Mouse (Mus musculus): ENCODE results near the gene Glyr1. TPM values are rescaled to one million over a fixed set of nuclear protein-coding genes. Genes with fewer than 3 reads are reported as not detected.

Gene Glyr1
- total RNA-seq, 4 experiments from 2014 or later = 31.2 to 34.1 (median 33.6) TPM

DNA sequence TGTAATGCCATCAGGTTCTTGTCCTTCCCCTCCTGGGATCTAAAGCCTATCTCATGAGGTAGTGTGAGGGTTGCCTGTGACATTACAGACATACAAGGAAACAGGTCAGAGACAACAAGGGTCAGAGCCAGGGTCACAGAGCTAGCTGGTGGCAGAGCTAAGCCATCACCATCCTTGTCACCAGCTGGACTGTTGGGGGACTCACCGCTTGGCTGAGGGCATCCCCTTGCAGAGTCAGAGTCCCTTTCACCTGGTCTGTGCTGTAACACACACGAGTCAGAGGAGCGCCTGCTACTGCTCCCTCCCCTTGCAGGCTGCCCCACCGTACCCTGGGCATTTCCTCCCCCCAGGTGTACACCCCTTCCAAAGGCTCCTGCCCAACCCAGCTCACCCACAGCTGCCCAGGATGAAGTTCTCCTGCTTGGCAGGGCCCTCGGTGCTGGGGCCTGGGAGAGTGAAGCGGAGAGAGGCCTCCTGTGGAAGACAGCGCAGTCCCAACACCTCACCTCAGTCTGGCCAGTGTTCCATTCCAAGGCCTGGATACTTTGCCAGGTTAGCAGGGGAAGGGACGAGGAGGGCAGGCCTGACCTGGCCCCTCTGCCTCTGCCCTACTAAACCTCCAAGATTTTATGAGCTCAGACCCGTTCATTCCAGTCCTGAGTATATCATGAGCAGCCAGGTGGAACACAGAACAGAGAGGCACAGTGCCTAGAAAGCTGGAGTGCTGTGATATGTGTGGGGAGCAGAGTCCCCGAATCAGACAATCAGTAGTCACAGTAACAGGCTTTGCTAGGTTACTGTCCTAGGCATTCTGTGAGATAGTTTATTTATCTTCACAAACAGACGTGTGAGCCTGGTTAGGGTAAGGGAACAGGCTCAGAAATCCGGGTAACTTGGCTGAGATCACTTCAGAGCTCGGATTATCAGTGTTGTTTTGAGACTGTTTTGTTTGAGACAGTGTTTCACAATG is 37.3 kb downstream of the Glyr1 start:
- no peak for DNase-seq (ENCODE audit: low spot score in 2 of 2)

DNA sequence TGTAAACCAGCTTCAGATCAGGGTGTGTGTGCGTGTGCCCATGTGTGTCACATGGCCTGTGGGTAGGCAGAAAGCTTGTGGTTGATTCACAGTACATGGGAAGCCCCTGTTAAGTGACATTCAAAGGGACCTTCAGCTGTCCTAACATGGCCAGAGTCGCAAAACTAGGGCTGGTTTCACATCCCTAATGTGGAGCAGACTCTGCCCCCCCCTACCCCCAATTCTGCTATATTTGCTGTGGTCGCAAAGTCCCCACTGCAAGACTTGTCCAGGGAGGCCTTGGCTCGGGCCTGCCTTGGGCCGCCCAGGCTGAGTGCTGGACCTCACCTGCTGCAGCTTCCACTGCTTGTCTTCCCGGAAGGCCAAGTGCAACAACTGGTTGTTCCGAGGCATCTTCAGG is 38.4 kb downstream of the Glyr1 start:
- no peak for DNase-seq (ENCODE audit: low spot score in 2 of 2)

DNA sequence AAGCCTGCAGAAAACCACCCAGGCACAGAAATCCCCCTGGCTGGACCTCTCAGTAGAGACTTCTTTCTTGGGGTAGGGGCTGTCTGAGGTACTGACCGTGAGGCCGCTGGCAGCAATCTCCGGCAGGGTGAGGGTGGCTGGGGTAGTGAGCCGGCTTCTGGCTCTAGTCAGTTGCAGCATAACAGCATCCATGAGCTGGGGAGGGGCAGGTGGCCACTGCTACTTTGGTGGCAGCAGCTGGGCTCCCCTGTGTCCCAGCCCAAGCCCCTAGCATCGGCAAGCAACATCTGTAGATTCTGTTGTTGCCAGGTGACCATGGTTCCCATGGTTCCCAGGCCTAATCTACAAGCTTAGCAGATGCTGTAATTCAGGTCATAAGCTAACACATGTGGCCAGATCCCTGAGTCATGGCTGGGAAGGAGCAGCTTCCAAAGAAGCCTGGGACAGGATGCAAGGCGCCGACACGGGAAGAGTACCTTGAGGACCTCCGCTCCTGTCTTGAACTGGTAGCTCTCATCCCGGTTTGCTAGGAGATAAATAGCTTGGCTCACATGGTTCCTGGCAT is 39.2 kb downstream of the Glyr1 start:
- no peak for DNase-seq (ENCODE audit: low spot score in 2 of 2)

DNA sequence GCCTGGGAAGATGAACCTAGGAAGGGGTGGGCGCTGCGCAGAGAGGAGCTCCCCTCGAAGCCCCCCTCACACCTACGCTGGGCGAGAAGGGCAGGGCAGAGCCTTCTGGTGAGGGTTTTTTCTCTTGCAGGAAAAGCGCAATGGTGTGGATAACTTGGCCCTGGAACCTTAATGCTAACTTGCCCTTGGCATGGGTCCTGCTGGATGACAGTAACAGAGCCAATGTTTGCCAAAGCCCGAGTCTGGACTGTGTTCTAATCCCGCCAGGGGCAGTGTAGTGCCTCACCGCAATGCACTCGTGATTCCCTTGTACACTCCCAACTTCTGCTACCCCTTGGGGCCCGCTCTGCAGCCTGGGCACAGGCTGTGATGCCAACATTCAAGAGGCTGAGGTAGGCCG is 41.6 kb downstream of the Glyr1 start:
- no peak for DNase-seq (ENCODE audit: low spot score in 2 of 2)

DNA sequence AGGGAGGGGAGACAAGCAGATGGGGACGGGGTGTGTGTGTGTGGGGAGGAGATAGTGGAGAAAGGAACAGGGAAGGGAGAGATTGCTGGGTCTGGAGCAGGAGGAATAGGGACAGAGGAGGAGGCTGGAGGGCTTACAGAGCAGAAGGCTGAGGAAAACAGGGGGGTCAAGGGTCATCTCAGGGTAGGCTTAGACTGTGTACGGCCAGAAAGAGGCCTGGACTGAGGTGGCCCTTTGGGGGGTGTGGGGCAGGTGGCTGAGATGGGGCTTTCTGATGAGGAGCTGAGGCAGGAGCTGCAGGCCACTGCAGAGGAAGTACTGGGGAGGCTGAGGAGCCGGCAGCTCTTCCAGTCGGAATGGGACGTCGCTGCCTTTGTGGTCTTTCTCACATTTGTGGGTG is 42.2 kb downstream of the Glyr1 start:
- DNase-seq (ENCODE audit: low spot score in 2 of 2) = no peak

DNA sequence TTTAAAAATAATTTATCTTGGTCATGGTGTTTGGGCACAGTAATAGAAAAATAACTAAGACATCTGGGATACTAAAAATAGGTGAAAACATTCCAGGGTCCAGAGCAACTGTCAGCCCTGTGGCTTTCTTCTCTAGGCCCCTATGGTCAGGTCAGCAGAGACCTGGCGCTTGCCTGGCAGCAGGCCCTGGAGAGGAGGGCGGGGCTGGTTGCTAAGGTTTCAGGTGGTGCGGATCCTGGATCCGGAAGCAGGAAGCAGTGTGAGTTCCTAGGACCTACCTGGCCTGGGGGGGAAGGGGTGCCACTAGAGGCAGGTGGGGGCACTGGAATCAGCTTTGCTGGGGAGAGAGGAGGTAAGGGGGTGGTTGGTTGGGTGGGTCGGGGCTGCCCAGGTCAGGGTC is 42.6 kb downstream of the Glyr1 start, which contains the start of gene Smim22:
TSS of gene Smim22 (plus strand) at position 222 of the 400 bp plus-strand sequence.
- DNase-seq (ENCODE audit: low spot score in 2 of 2) = no peak

DNA sequence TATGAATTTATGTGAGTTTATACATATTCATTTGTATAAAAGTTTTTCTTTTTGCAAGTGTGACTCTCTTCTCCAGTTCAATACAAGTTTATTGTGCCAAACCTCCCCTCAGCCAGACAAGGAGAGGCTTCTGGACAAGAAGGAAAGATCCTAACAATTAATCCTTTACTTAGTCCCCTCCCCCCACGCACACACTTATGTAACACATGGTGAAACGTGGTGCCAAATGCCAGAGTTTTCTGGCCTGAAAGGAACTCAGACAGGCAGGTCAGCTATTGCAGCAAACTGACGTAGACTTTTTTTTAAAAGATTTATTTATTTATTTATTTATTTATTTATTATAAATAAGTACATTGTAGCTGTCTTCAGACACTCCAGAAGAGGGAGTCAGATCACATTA is 49.1 kb downstream of the Glyr1 start:
- DNase-seq (ENCODE audit: low spot score in 2 of 2) = no peak

DNA sequence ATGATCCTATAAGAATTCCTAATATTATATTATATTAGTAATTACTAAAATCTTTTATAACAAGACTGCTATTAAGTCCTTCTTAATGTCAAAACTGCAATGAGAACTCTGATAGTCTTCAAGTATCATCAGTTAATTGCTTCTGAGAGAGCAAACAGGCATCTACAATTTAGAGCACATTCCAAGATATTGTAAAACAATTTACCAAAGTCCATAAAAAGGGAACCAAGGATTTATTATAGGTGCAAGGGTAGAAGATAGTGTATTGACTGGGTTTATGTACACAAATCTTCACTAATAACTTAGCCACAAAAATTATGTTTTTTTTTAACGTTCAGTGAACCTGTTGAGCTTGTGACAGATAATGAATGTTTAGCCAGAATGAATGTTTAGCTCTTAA is 50.7 kb downstream of the Glyr1 start:
- DNase-seq (ENCODE audit: low spot score in 2 of 2) = no peak

DNA sequence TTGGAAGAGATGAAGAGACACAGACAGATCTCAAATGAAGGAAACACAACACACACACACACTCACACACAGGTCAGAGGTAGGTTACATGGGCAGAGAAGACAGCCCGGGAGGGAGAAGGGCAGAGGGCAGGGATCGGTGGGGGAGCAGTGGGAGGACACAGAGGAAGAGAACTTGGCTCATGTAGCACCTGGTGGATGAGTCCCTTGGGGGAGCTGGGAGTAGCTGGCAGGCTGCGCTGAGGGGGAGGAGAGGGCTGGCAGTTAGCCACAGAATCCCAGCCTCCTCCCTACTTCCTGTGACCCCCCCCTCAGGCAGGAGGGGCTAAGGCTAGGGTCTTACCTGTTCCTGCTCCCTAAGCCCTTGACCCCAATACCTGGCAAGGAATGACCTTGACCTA is 52.1 kb downstream of the Glyr1 start, which contains the start of gene Sept12:
TSS of gene Sept12 (minus strand) at position 300 of the 400 bp plus-strand sequence.
- DNase-seq (ENCODE audit: low spot score in 2 of 2) = no peak

DNA sequence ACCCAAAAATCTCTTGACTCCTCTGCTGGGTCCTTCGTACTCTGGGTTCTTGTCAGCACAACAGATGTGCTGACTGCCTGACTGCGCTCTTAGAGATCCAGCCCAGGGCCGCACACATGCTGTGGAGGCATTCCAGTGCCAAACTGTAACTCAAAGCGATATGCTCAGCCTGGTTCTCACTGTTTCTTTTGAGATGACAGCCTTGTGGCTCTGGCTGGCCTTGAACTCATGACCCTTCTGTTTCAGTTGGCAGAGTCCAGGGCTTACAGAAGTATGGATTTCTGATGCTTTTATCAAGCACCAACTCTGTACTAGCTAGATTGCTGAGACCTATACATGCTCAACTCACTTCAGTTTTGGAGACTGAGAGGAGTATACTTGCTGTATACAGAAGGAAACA is 56.4 kb downstream of the Glyr1 start:
- DNase-seq (ENCODE audit: low spot score in 2 of 2) = no peak

DNA sequence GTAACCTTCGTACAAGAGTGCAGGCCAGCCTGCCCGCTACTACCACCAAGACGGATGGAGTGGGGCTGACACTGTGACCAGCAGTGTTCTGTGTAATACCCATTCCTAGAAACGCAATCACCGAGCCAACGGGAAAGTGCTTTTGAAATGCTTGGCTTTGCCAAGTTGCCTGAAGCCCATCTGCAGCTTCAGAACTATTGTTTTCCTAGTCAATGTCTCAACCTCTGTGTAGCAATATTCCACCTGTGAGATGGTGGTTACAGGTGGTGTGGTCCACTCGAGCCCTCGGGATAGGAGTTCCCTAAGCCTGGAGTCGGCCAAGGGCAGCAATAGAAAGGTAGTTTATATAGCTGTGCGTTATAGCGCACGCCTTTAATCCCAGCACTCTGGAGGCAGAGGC is 64.9 kb downstream of the Glyr1 start:
- no peak for DNase-seq (ENCODE audit: low spot score in 2 of 2)

DNA sequence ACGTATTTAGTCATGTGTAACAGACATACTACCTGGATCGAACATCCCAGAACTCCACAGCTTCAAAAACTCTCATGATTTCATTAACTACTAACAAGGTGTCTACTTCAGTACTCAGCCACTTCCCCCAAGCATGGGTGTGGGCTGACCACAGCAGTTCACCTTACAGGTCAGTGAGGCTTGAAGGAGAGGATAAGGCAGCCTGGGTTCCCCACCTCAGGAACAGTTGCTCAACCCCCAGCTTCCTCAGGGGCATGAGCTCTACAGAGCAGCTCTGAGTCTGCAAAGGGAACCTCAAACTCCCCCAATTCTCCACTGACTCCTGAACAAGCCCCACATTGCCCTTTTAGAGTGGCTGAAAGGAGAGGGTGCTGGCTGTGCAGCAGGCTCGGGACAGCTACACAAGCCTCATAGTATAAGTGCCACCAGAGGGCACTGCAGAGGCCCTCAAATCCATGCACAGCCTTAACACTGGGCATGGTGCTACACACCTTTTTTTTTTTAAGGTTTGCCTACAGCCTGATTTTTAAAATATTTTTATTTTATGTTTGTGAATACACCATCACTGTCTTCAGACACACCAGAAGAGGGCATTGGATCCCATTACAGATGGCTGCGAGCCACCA is 69.8 kb downstream of the Glyr1 start:
- no peak for DNase-seq (ENCODE audit: low spot score in 2 of 2)

DNA sequence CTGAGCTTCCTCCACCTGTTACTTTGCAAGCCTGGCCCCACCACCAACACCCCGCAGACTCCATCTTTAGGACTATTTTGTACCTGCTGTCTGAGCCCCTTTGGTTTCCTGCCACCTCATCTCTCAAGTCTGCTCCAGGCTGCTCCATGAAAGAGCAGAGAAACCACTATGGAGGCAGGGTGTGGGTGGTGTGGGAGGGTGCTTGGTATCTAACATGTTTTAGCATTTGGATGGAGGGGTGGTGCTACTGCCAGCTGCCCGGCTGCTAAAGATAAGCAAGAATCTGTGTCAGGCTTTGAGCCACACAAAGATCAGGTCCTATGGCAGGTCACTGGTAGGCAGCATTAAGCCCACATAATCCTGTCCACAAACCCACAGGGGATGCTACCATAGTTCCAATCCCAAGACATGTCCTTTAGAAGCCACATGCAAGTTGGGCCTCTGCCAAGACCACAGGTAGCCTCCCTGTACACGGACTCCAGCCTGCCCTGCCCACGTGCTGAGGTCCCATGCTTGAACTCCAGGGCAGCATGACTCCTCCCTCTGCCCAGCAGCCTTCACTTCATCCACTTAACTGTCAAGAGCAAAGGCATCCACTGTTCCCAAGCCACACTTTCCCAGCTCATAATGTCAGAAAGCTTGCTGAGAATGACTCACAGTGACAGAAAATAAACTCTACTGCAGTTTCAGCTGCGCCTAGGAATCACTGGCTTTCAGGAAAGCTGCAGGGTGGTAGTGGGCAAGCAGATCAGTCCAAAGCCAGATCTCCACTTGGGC is 71.2 kb downstream of the Glyr1 start:
- no peak for DNase-seq (ENCODE audit: low spot score in 2 of 2)

DNA sequence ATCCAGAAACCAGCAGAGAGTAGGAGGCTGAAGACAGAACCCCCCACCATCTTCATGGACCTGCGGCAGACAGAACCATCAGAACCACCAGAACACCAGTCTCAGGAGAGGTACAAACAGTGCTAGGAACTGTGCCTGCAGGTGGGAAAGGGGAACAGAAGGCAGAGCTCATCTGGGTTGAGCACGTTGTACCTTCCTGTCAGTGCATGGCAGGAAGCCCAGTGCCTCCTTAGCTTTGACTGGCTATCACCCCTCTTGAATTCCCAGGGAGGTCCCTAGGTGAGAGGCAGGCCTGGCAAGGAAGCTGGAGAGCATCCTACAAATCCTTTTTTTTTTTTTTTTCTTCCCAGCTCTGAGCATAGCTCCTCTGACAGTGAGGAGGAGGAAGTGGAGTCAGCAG is 73.5 kb downstream of the Glyr1 start:
- no peak for DNase-seq (ENCODE audit: low spot score in 2 of 2)

DNA sequence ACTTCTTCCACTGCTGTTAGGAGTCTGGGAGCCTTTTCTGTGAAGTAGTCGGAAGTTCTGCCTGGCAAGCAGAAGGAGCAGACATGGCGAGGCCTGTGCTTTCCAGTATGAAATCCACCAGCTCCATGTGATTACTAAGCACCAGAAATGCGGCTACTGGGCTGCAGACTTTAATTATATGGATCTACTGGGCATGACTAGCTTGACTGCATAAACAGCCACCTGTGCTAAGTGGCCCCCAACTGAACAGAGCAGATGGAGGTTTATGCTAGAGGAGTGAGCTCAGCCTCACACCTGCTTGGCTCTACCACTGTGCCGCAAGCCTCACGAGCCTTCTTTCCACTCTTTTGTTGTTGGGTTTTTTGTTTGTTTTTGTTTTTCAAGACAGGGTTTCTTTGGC is 75.1 kb downstream of the Glyr1 start:
- no peak for DNase-seq (ENCODE audit: low spot score in 2 of 2)

DNA sequence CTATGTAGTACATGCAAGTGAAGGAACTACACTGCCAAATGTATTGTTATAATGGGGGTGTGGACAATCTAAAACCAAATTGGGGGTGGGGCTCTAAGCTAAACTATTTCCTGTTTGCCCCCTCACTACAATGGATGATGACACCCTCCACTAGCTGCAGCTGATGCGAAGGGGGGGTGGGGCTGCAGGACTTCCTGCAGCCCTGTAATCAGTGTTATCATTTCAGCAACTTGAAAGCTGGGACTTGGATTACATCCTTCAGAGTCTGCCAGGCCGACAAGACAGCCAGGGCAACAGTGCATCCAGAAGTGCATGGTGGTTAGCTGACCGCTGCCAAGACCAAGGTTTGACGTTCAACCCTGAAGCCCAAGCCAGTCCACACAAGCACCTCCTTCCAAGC is 78.0 kb downstream of the Glyr1 start:
- DNase-seq (ENCODE audit: low spot score in 2 of 2) = no peak

DNA sequence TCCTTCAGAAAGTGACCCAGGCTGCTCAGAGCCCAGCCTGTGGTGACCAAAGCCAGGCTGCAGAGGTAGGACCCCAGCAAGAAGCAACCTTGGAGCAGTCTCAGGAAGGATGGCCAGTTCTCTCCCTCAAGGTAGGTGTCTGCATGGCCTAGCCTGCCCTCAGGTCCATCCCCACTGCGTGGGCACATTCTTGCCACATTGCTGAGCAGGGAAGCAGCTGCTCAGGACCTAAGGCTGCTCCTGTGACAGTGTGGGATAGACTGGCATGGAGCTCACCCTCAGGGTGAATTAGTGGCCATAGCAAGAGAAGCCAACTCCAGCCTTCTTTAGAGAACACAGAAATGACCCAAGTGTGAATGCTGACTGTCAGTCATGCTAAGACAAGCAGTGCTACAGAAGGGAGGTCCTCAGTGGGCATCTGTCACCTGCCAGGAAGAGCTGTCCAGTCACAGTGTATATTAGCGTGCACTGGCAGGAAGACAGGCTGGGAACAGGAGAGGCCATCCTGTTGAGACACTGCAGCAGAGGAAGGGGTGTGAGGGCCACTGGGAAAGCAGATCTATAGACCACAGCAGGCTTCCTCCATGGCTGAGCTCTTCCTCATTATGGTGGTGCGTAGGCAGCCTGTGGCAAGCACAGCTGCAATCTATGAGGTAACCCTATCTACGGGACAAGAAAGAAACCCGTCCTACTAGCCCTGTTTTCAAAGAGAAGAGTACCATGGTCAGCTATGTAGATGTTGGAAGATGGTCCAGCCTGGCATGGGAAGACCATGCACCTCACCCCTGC is 80.4 kb downstream of the Glyr1 start:
- DNase-seq (ENCODE audit: low spot score in 2 of 2) = no peak

DNA sequence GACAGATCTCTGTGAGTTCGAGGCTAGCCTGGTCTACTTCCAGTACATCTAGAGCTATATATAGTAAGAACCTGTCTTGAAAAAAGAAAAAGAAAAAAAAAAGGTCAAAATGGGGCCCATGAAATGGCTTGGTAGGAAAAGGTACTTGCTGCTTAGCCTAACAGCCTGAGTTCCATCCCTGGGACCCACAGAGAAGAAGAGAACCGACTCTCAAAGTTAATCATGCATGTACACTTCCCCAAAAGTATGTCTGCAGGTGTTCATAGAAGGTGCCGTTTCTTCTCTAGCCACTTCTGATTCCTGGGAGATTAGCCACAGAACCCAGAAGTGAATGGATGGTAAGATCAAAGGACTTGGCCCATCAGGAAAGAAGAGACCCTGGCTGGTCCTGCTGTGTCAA is 81.2 kb downstream of the Glyr1 start:
- no peak for DNase-seq (ENCODE audit: low spot score in 2 of 2)

DNA sequence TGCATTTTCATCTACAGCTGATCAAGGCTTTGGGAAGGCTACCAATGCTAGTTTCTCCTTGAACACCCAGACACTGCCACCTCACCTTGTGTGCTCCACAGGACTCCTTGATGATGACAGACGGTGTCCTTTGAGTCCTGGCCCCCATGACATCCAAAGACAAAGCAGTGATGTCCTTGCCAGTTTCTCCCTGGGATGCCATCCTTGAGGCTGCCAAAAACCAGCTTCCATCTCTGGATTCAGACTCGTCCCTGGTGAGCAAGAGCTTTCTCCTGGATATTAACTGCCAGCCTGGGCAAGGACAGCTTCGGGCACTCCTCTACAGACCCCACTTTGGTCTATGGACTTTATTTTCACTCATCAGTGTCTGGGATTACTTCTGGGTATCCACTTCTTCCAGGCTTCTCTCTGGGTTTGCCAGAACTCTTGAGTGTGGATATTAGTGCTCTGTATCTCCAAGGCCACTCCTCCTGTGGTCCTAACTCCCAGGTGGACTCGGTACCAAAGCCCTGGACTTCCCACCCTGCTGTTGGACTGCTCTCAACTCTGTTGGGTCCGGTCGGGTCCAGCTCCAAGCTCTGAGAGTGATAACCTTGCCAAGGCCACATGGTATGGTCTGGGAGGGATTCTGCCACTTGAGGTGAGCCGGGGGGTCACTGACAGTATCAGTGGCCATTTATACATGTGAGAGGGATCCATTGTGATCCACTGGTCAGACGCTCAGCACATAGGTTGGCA is 84.1 kb downstream of the Glyr1 start:
- no peak for DNase-seq (ENCODE audit: low spot score in 2 of 2)

DNA sequence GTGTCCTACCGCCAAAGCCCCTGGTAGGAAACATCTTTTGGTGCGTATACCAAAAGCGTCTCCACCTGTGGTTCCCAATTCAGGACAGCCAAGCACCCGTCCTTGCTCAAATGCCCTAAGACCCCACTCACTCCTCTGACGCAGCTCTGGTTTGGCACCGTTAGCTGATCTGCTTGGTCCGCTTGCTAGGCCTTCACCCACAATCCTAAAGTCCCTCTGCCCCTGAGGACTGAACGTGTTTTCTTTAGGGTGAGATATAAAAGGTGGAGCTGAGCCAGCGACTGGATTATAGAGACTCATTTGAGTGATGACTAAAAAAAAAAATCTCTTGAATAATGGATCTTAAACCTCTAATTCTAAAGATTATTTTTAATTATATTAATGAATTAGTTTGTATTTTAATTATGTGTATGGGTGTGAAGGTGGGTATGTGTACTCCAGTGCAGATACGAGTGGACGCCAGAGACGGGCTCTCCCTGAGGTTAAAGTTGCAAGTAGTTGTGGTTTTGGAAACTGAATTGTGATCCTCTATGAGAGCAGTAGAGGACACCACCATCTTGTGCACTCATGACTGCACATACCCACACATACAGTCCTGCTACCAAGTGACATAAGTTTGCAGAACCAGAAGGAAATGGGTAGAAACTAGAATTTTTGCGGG is 84.8 kb downstream of the Glyr1 start:
- no peak for DNase-seq (ENCODE audit: low spot score in 2 of 2)

Measured in gastrocnemius, adult 8-10 months (tissue).